Mouse (Mus musculus) heart, postnatal 0 days (tissue): ENCODE measurements around the gene Sun1.

Source experiments
- CTCF ChIP-seq: IDR thresholded peaks from 2 replicates; pipeline ENCODE4 v1.5.1; 2016; ENCODE audit warnings: antibody characterized with exemption, control low read depth, low read depth
- EP300 ChIP-seq: IDR thresholded peaks from 2 replicates; pipeline ENCODE4 v1.6.1; 2016; ENCODE audit warnings: antibody characterized with exemption, low read depth

DNA sequence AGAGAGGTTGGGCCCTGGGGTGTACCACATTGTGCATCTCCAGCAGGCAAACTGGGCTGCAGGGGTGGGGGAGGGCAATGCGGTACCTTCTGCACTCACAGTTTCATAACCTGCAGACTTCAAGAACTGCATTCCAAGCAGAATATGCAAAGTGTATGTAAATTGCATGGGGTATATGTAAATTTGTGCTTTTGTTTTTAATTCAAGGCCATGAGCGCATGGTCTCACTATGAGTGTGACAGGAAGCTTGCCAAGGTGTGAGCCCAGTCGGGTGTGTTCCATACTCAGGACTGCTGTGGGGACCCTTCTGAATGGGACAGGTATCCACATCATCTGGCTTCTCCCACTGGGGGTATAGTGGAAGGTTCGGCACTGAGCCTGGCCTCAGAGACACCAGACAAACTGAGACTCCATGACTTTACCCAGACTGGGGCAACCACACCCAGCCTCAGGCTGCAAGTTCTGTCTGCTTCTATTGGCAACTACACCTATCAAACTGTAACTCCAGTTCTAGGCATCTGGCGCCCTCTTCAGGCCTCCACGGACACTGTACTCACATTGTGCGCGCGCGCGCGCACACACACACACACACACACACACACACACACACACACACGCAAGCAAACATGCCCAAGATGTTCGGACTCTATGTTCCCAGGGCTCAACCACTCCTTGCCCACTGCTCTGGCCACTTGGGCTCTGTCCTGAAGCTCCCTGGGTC, 83.2 kb downstream of the Sun1 start:
- TF ChIP-seq EP300 (no peak), CTCF (no peak)
